Mouse (Mus musculus): ENCODE data around the gene Sept1. TPM values are rescaled to one million over a fixed set of nuclear protein-coding genes. Genes with fewer than 3 reads are reported as not detected.
"Not testable (repeated sequence)": the region's sequence is repeated elsewhere in the genome, so short reads cannot be mapped to it uniquely, and the experiment has no call there.

Gene Sept1
- polyA plus RNA-seq, 1 experiment = 38.4 TPM

- H3K27ac ChIP-seq (ENCODE audit: insufficient read depth, low read depth, low read length) = no peak overlapping the region
- peaks cover 6% of the 10 kb centered on the region; the same call in 1 of the 2 replicates for H3K4me1 ChIP-seq (ENCODE audit: control insufficient read depth, insufficient read depth, low read length)
- H3K36me3 ChIP-seq (ENCODE audit: control insufficient read depth, insufficient read depth, low read length) = no peaks in the 10 kb centered on the region
- 20% methylated on average over 4 of the region's 4 CpGs for WGBS
- no peak overlapping the region for H3K4me3 ChIP-seq (ENCODE audit: insufficient read depth, low read depth, low read length)
- DNase-seq = no peak
- H3K27me3 ChIP-seq (replicated peaks; ENCODE audit: control insufficient read depth, insufficient read depth, low read length) = no peaks in the 10 kb centered on the region
- no peak for TF ChIP-seq CTCF (conservative IDR thresholded peaks at IDR 0.05; ENCODE audit: insufficient read depth, insufficient read length, low read depth, low read length)
- TF ChIP-seq POLR2A (IDR thresholded peaks at IDR 0.05; ENCODE audit: low read depth, low read length) = no peak
Observed at GRCm38 (mm10) chr7:127255008-127255407, 22.1 kb upstream of the Sept1 start.

- no peaks in the 10 kb centered on the region for H3K36me3 ChIP-seq (ENCODE audit: control insufficient read depth, insufficient read depth, low read length)
- H3K27me3 ChIP-seq (replicated peaks; ENCODE audit: control insufficient read depth, insufficient read depth, low read length) = no peaks in the 10 kb centered on the region
- peaks cover 6% of the 10 kb centered on the region; the same call in 1 of the 2 replicates for H3K4me1 ChIP-seq (ENCODE audit: control insufficient read depth, insufficient read depth, low read length)
- TF ChIP-seq CTCF (conservative IDR thresholded peaks at IDR 0.05; ENCODE audit: insufficient read depth, insufficient read length, low read depth, low read length) (no peak), POLR2A (IDR thresholded peaks at IDR 0.05; ENCODE audit: low read depth, low read length) (peak; percentile 46)
- H3K4me3 ChIP-seq (ENCODE audit: insufficient read depth, low read depth, low read length) = peak overlapping the region; percentile 60
- under 1% methylated on average over 136 of the region's 136 CpGs for WGBS
- peak overlapping the region; percentile 57 for H3K27ac ChIP-seq (ENCODE audit: insufficient read depth, low read depth, low read length)
- peak; percentile 97 for DNase-seq
Observed at GRCm38 (mm10) chr7:127253821-127254769, 21.2 kb upstream of the Sept1 start.

GRCm38 (mm10) chr7:127253341-127253740 is 20.4 kb upstream of the Sept1 start:
- peak overlapping the region; percentile 57; the same call in 1 of the 2 replicates for H3K27ac ChIP-seq (ENCODE audit: insufficient read depth, low read depth, low read length)
- H3K4me1 ChIP-seq (ENCODE audit: control insufficient read depth, insufficient read depth, low read length) = peaks cover 6% of the 10 kb centered on the region; the same call in 1 of the 2 replicates
- TF ChIP-seq CTCF (conservative IDR thresholded peaks at IDR 0.05; ENCODE audit: insufficient read depth, insufficient read length, low read depth, low read length) = no peak
- TF ChIP-seq POLR2A (IDR thresholded peaks at IDR 0.05; ENCODE audit: low read depth, low read length) = no peak
- H3K27me3 ChIP-seq (replicated peaks; ENCODE audit: control insufficient read depth, insufficient read depth, low read length) = no peaks in the 10 kb centered on the region
- peak overlapping the region; percentile 60; the same call in 1 of the 2 replicates for H3K4me3 ChIP-seq (ENCODE audit: insufficient read depth, low read depth, low read length)
- no peaks in the 10 kb centered on the region for H3K36me3 ChIP-seq (ENCODE audit: control insufficient read depth, insufficient read depth, low read length)
- DNase-seq = no peak
- WGBS = 69% methylated on average over 6 of the region's 6 CpGs

- Histone ChIP-seq H3K4me3 (ENCODE audit: insufficient read depth, low read depth, low read length) (no peak overlapping the region), H3K27me3 (replicated peaks; ENCODE audit: control insufficient read depth, insufficient read depth, low read length) (no peaks in the 10 kb centered on the region), H3K27ac (ENCODE audit: insufficient read depth, low read depth, low read length) (no peak overlapping the region), H3K4me1 (ENCODE audit: control insufficient read depth, insufficient read depth, low read length) (peaks cover 6% of the 10 kb centered on the region; the same call in 1 of the 2 replicates), H3K36me3 (ENCODE audit: control insufficient read depth, insufficient read depth, low read length) (no peaks in the 10 kb centered on the region)
- 91% methylated on average over 2 of the region's 2 CpGs for WGBS
- DNase-seq = no peak
- no peak for TF ChIP-seq POLR2A (IDR thresholded peaks at IDR 0.05; ENCODE audit: low read depth, low read length)
- peak; percentile 51 for TF ChIP-seq CTCF (conservative IDR thresholded peaks at IDR 0.05; ENCODE audit: insufficient read depth, insufficient read length, low read depth, low read length)
Observed at GRCm38 (mm10) chr7:127252414-127252813, 19.5 kb upstream of the Sept1 start.

- not testable (repeated sequence) for DNase-seq; H3K36me3 ChIP-seq (ENCODE audit: control insufficient read depth, insufficient read depth, low read length); H3K27me3 ChIP-seq (replicated peaks; ENCODE audit: control insufficient read depth, insufficient read depth, low read length); H3K4me3 ChIP-seq (ENCODE audit: insufficient read depth, low read depth, low read length); H3K4me1 ChIP-seq (ENCODE audit: control insufficient read depth, insufficient read depth, low read length); H3K27ac ChIP-seq (ENCODE audit: insufficient read depth, low read depth, low read length)
- 84% methylated on average over 8 of the region's 8 CpGs for WGBS
Observed at GRCm38 (mm10) chr7:127250511-127250910, 17.6 kb upstream of the Sept1 start.

GRCm38 (mm10) chr7:127244658-127245510 is 12.0 kb upstream of the Sept1 start:
- H3K36me3 ChIP-seq (ENCODE audit: control insufficient read depth, insufficient read depth, low read length) = no peaks in the 10 kb centered on the region
- WGBS = 8% methylated on average over 33 of the region's 33 CpGs
- TF ChIP-seq POLR2A (IDR thresholded peaks at IDR 0.05; ENCODE audit: low read depth, low read length) = no peak
- TF ChIP-seq CTCF (conservative IDR thresholded peaks at IDR 0.05; ENCODE audit: insufficient read depth, insufficient read length, low read depth, low read length) = no peak
- no peak for DNase-seq
- H3K4me1 ChIP-seq (ENCODE audit: control insufficient read depth, insufficient read depth, low read length) = peaks cover 9% of the 10 kb centered on the region; the same call in 1 of the 2 replicates
- peak overlapping the region; percentile 88 for H3K4me3 ChIP-seq (ENCODE audit: insufficient read depth, low read depth, low read length)
- no peaks in the 10 kb centered on the region for H3K27me3 ChIP-seq (replicated peaks; ENCODE audit: control insufficient read depth, insufficient read depth, low read length)
- peak overlapping the region; percentile 90 for H3K27ac ChIP-seq (ENCODE audit: insufficient read depth, low read depth, low read length)

All from kidney, adult 2 months (tissue).